Mouse (Mus musculus) liver, embryonic 13.5 days (tissue): ENCODE measurements around the gene Tbc1d30. TPM values are rescaled to one million over a fixed set of nuclear protein-coding genes. Genes with fewer than 3 reads are reported as not detected.

ENCODE experiments used
- ATAC-seq: fragments of 200-750 bp; cut with Nextera tagmentation; 2 replicates; pipeline ENCODE4 v1.8.0; 2017; ENCODE audit warnings: low read depth, mild to moderate bottlenecking, moderate number of reproducible peaks, moderate library complexity
- DNase-seq: peaks from one replicate; pipeline ENCODE4 v3.0.0; 2022
- H3K27ac ChIP-seq: fragments of 300-500 bp; sonication (generic); 2 replicates; pipeline ENCODE4 v1.5.1; 2015; ENCODE audit warnings: moderate library complexity, mild to moderate bottlenecking, inconsistent platforms
- H3K27me3 ChIP-seq: fragments of 300-500 bp; sonication (generic); 2 replicates; pipeline ENCODE4 v1.6.1; 2015; ENCODE audit warnings: mild to moderate bottlenecking, inconsistent platforms
- H3K36me3 ChIP-seq: fragments of 300-500 bp; sonication (generic); 2 replicates; pipeline ENCODE4 v1.6.1; 2015; ENCODE audit warnings: mild to moderate bottlenecking, inconsistent platforms
- H3K4me1 ChIP-seq: fragments of 300-500 bp; sonication (generic); replicated peaks from 2 replicates; pipeline ENCODE4 v1.6.1; 2015; ENCODE audit warnings: inconsistent platforms
- H3K4me2 ChIP-seq: fragments of 300-500 bp; sonication (generic); 2 replicates; pipeline ENCODE4 v1.6.1; 2015; ENCODE audit warnings: inconsistent platforms, mild to moderate bottlenecking, moderate library complexity
- H3K4me3 ChIP-seq: fragments of 300-500 bp; sonication (generic); replicated peaks from 2 replicates; pipeline ENCODE4 v1.5.1; 2015; ENCODE audit warnings: mild to moderate bottlenecking, inconsistent platforms
- H3K9ac ChIP-seq: fragments of 300-500 bp; sonication (generic); 2 replicates; pipeline ENCODE4 v1.6.1; 2015; ENCODE audit warnings: mild to moderate bottlenecking, inconsistent platforms
- H3K9me3 ChIP-seq: fragments of 300-500 bp; sonication (generic); replicated peaks from 2 replicates; pipeline ENCODE4 v1.6.1; 2016; ENCODE audit warnings: inconsistent platforms
- WGBS: fragments of 180-500 bp; shearing (Covaris S2); methylation state at CpG from one replicate; pipeline ENCODE4 v1.1.7; 2015; ENCODE audit not compliant: insufficient replicate concordance; 5-methylcytosine and 5-hydroxymethylcytosine counted together
- polyA plus RNA-seq: library from polyadenylated mRNA; unstranded; fragments of >200 nt; fragmentation: Nextera tagmentation; extraction: Ambion mirVana; gene quantifications from 2 replicates; pipeline ENCODE4 v1.2.1, GENCODE M21; 2015

Tbc1d30 gene
- polyA plus RNA-seq, 1 experiment from 2014 or later = 0.15 TPM

DNA sequence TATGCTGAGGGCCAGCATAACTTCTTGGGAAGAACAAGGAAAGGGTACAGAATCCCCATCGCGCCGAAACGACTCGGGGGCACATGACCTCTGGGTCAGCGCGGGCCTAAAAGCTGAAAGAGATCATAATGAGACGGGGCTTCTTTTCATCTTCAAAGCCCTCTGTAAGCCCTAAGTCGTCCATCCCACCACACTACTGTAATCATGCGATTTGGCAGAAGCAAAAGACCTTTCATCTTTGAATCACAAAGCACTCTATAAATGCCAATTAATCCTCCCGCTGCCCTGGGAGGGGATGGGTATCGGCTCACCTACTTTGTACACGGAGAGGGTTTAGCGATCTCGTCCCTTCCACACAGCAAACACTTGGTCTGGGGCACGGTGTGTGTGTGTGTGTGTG, 112.5 kb downstream of the Tbc1d30 start:
- no peaks in the 10 kb centered on the region for H3K27me3 ChIP-seq
- H3K36me3 ChIP-seq = no peaks in the 10 kb centered on the region
- no peak overlapping the region for H3K9ac ChIP-seq
- no peak overlapping the region for H3K4me3 ChIP-seq
- H3K4me1 ChIP-seq = 0 out of 2 replicates have a peak, but pooled peaks cover 6% of the 10 kb centered on the region
- no peak overlapping the region for H3K27ac ChIP-seq
- no peak overlapping the region for H3K4me2 ChIP-seq
- WGBS = 77% methylated on average over 16 of the region's 16 CpGs
- H3K9me3 ChIP-seq = no peaks in the 10 kb centered on the region
- DNase-seq = no peak
- ATAC-seq = no peak

- no peak overlapping the region for H3K27ac ChIP-seq
- 37% methylated on average over 5 of the region's 5 CpGs for WGBS
- no peak overlapping the region for H3K9ac ChIP-seq
- ATAC-seq (no peak), DNase-seq (no peak)
- H3K4me1 ChIP-seq = no peaks in the 10 kb centered on the region
- no peak overlapping the region for H3K4me3 ChIP-seq
- H3K27me3 ChIP-seq = no peaks in the 10 kb centered on the region
- H3K4me2 ChIP-seq = no peak overlapping the region
- H3K36me3 ChIP-seq = no peaks in the 10 kb centered on the region
- H3K9me3 ChIP-seq = no peaks in the 10 kb centered on the region
These were observed 113.7 kb downstream of the Tbc1d30 start for GRCm38 (mm10) chr10:121237377-121237776.

DNA sequence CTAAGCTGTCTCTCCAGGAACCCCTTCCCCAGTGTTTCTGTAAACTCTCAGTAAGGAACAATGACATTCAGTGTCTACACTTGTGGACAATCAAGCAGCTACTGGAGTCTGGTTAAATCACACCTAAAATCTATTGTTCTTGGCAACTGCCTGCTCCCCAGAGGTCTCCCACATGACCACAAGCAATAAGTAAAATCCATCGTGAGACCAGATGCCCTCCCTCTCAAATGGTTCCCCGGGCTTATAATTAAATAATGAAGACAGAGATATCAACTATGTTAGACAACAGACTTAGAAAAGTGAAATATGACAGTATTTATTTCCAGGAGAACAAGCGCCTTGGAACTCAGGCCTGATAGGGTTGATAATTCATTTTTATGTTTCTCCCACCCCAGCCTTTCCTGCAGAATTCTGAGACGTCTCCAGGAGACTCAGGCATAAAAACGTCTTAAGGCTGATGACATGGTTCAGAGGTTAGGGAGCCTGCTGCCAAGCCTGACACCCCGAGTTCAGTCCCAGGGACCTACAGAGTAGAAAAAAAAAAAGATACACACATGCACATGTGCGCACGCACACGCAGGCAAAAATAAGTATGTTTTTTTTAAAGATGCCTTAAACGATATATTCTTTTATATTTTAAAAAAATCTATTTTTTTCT, 115.8 kb downstream of the Tbc1d30 start:
- H3K27me3 ChIP-seq = no peaks in the 10 kb centered on the region
- WGBS = 66% methylated on average over 10 of the region's 10 CpGs
- no peaks in the 10 kb centered on the region for H3K9me3 ChIP-seq
- no peaks in the 10 kb centered on the region for H3K36me3 ChIP-seq
- H3K27ac ChIP-seq = no peak overlapping the region
- H3K9ac ChIP-seq = no peak overlapping the region
- DNase-seq (no peak), ATAC-seq (no peak)
- no peak overlapping the region for H3K4me2 ChIP-seq
- H3K4me3 ChIP-seq = no peak overlapping the region
- H3K4me1 ChIP-seq = no peaks in the 10 kb centered on the region

DNA sequence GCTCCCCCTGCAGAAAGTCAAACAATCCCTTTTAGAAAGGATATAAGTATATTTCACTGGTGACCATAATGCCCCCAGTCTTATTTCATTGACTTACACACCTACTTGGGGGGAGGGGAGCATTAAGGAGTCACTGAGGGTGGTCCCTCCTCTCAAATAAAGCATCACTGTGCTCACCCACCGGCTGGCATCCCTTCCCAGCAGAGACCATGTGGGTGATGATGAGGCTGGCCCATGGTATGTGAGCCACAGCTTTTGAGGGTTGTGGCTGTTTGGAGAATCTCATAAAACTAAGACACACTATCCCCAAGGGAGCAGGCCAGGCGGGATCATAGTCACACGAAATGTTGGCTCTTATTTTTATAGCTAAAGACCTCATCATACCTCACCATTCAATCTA, 116.6 kb downstream of the Tbc1d30 start:
- H3K9me3 ChIP-seq = no peaks in the 10 kb centered on the region
- no peak overlapping the region for H3K9ac ChIP-seq
- no peak overlapping the region for H3K27ac ChIP-seq
- no peak overlapping the region for H3K4me2 ChIP-seq
- H3K4me3 ChIP-seq = no peak overlapping the region
- 51% methylated on average over 3 of the region's 3 CpGs for WGBS
- DNase-seq (no peak), ATAC-seq (no peak)
- H3K27me3 ChIP-seq = no peaks in the 10 kb centered on the region
- no peaks in the 10 kb centered on the region for H3K4me1 ChIP-seq
- no peaks in the 10 kb centered on the region for H3K36me3 ChIP-seq

DNA sequence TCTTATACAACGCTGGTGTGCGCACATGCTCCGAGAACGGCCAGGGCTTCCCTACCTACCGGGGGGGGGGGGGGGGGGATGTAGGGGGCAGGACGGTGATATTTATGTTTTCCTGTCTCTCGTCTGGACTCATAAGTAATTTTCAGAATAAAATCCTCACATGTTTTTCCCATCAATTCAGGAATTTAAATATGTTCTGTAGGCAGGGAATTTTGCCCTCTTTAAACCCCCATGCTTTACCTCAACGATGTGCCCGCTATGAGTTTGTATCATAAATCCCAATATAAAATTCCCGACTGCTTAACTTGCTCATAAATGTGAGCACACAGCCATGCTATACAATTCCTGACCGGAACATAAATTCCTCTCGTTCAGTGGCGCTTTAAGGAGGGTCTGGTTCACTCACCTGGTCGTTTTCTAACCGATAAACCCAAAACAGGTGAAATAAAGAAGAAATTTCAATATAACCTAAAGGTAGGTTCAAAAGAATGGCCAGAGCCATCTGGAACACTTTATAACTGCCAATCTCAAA, 122.6 kb downstream of the Tbc1d30 start:
- Histone ChIP-seq H3K36me3 (no peaks in the 10 kb centered on the region), H3K27ac (no peak overlapping the region), H3K4me2 (no peak overlapping the region), H3K4me1 (no peaks in the 10 kb centered on the region), H3K4me3 (no peak overlapping the region), H3K9me3 (no peaks in the 10 kb centered on the region), H3K9ac (no peak overlapping the region), H3K27me3 (no peaks in the 10 kb centered on the region)
- DNase-seq (no peak), ATAC-seq (no peak)
- 74% methylated on average over 15 of the region's 15 CpGs for WGBS

GRCm38 (mm10) chr10:121227988-121228409, 123.1 kb downstream of the Tbc1d30 start:
- Histone ChIP-seq H3K4me3 (no peak overlapping the region), H3K4me1 (no peaks in the 10 kb centered on the region), H3K9ac (no peak overlapping the region), H3K27me3 (no peaks in the 10 kb centered on the region), H3K36me3 (no peaks in the 10 kb centered on the region), H3K27ac (no peak overlapping the region), H3K4me2 (no peak overlapping the region), H3K9me3 (no peaks in the 10 kb centered on the region)
- 71% methylated on average over 16 of the region's 16 CpGs for whole genome bisulfite sequencing
- ATAC-seq (no peak), DNase-seq (no peak)

GRCm38 (mm10) chr10:121227403-121227802, 123.7 kb downstream of the Tbc1d30 start:
- no peak for ATAC-seq
- no peaks in the 10 kb centered on the region for H3K36me3 ChIP-seq

GRCm38 (mm10) chr10:121225636-121226035, 125.4 kb downstream of the Tbc1d30 start:
- Histone ChIP-seq H3K4me3 (no peak overlapping the region), H3K27me3 (no peaks in the 10 kb centered on the region), H3K27ac (no peak overlapping the region), H3K4me1 (no peaks in the 10 kb centered on the region), H3K9me3 (no peaks in the 10 kb centered on the region), H3K9ac (no peak overlapping the region), H3K36me3 (no peaks in the 10 kb centered on the region), H3K4me2 (no peak overlapping the region)
- ATAC-seq (no peak), DNase-seq (no peak)
- 55% methylated on average over 6 of the region's 6 CpGs for WGBS

More at GRCm38 (mm10) chr10:121227403-121227802, 123.7 kb downstream of the Tbc1d30 start:
- no peak overlapping the region for H3K27ac ChIP-seq
- DNase-seq = no peak
- H3K4me2 ChIP-seq = no peak overlapping the region
- no peaks in the 10 kb centered on the region for H3K27me3 ChIP-seq
- 71% methylated on average over 5 of the region's 5 CpGs for WGBS
- H3K9ac ChIP-seq = no peak overlapping the region
- H3K9me3 ChIP-seq = no peaks in the 10 kb centered on the region
- no peaks in the 10 kb centered on the region for H3K4me1 ChIP-seq
- no peak overlapping the region for H3K4me3 ChIP-seq

GRCm38 (mm10) chr10:121222881-121223280, 128.2 kb downstream of the Tbc1d30 start:
- 72% methylated on average over 4 of the region's 4 CpGs for WGBS

GRCm38 (mm10) chr10:121218616-121219015, 132.5 kb downstream of the Tbc1d30 start:
- no peak for DNase-seq
- Histone ChIP-seq H3K4me1 (no peaks in the 10 kb centered on the region), H3K4me3 (no peak overlapping the region), H3K36me3 (no peaks in the 10 kb centered on the region), H3K27me3 (no peaks in the 10 kb centered on the region), H3K27ac (no peak overlapping the region), H3K4me2 (no peak overlapping the region), H3K9ac (no peak overlapping the region), H3K9me3 (no peaks in the 10 kb centered on the region)
- no peak for ATAC-seq
- 61% methylated on average over 7 of the region's 7 CpGs for WGBS

More at GRCm38 (mm10) chr10:121222881-121223280, 128.2 kb downstream of the Tbc1d30 start:
- Histone ChIP-seq H3K27ac (no peak overlapping the region), H3K9me3 (no peaks in the 10 kb centered on the region), H3K36me3 (no peaks in the 10 kb centered on the region), H3K27me3 (no peaks in the 10 kb centered on the region), H3K4me2 (no peak overlapping the region), H3K9ac (no peak overlapping the region), H3K4me1 (no peaks in the 10 kb centered on the region), H3K4me3 (no peak overlapping the region)
- no peak for ATAC-seq
- DNase-seq = no peak

- H3K27me3 ChIP-seq = no peaks in the 10 kb centered on the region
- DNase-seq (no peak), ATAC-seq (no peak)
- no peaks in the 10 kb centered on the region for H3K4me1 ChIP-seq
- H3K9ac ChIP-seq = no peak overlapping the region
- H3K4me3 ChIP-seq = no peak overlapping the region
- H3K27ac ChIP-seq = no peak overlapping the region
- no peak overlapping the region for H3K4me2 ChIP-seq
- H3K9me3 ChIP-seq = no peaks in the 10 kb centered on the region
- H3K36me3 ChIP-seq = no peaks in the 10 kb centered on the region
- 74% methylated on average over 3 of the region's 3 CpGs for WGBS
These were observed 134.3 kb downstream of the Tbc1d30 start for GRCm38 (mm10) chr10:121216804-121217203.
